Mouse (Mus musculus) ES-E14 (cell line): ENCODE measurements around the gene St6galnac5.

Experiments used
- CHD2 ChIP-seq: IDR thresholded peaks from 2 replicates; pipeline ENCODE4 v1.6.1; 2014; ENCODE audit warnings: mild to moderate bottlenecking, low read depth, low read length, inconsistent platforms
- HCFC1 ChIP-seq: IDR thresholded peaks from 2 replicates; pipeline ENCODE4 v1.6.1; 2012; ENCODE audit warnings: low read length, inconsistent platforms, borderline replicate concordance; ENCODE audit not compliant: insufficient read depth
- MAFK ChIP-seq: IDR thresholded peaks from 2 replicates; pipeline ENCODE4 v1.6.1; 2014; ENCODE audit warnings: mild to moderate bottlenecking, low read depth, low read length, inconsistent platforms; ENCODE audit not compliant: insufficient read depth
- ZC3H11A ChIP-seq: IDR thresholded peaks from 2 replicates; pipeline ENCODE4 v1.6.1; 2012; ENCODE audit warnings: low read depth, mild to moderate bottlenecking, inconsistent platforms, low read length, borderline replicate concordance
- ZNF384 ChIP-seq: IDR thresholded peaks from 2 replicates; pipeline ENCODE4 v1.6.1; 2012; ENCODE audit warnings: low read depth, low read length, inconsistent platforms

GRCm38 (mm10) chr3:152936313-152936712, 45.7 kb downstream of the St6galnac5 start:
- no peak for TF ChIP-seq ZC3H11A
- TF ChIP-seq HCFC1 = no peak
- no peak for TF ChIP-seq ZNF384
- TF ChIP-seq CHD2 = no peak
- TF ChIP-seq MAFK = no peak
